Mouse (Mus musculus): ENCODE measurements at regions not wholly inside any gene's neighbourhood (a gene's known extent, or its start where the extent isn't known, plus 50 kb on each side); places are given as distances from the start of the nearest gene placed in this dataset.

DNA sequence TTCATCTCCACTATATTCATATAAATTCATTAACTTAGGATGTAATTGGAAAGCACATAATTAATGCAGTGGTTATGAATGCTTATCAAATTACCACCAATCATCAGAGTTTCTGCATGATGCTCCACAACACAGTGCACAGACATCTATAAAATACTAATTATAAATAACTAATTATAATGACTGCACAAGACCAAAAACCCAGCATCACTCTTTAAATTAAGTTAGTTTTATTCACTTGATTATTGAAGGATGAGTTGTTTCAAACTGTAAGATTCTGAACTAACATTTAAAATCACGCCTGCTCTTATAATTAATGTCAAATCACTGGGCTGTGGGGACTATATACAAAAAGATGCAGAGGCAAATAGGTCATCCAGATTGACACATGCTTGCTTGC is 212.7 kb upstream of the Ncam2 start:
- TF ChIP-seq CTCF (IDR thresholded peaks at IDR 0.05; ENCODE audit: low read depth, low read length), result no peak
- TF ChIP-seq POLR2A (IDR thresholded peaks at IDR 0.05; ENCODE audit: extremely low read depth, insufficient read depth, low read length), result no peak

All from liver, adult 2 months (tissue).